Mouse (Mus musculus) layer of hippocampus, adult 6 months (tissue): ENCODE data around the gene Xrn1. TPM values are rescaled to one million over a fixed set of nuclear protein-coding genes. Genes with fewer than 3 reads are reported as not detected.

Source experiments
- long read RNA-seq, 2 experiments: library from polyadenylated mRNA; unstranded; transcript quantifications; one replicate each; pipeline ENCODE4 v2.0.0; 2019 to 2020
- polyA plus RNA-seq: library from polyadenylated mRNA; unstranded; fragments of <200 nt; fragmentation: Nextera tagmentation; gene quantifications from 2 replicates; pipeline ENCODE4 v1.2.3, GENCODE M21; 2021

Xrn1 gene
- 5.0 and 5.6 TPM in 2 replicates for polyA plus RNA-seq
- long read RNA-seq, experiment 1, partial matches to known transcripts, result 15 of 17 reads
- long read RNA-seq, experiment 1, other reads (novel, unspliced or antisense), result 2 of 17 reads
- long read RNA-seq, experiment 2, full-length matches to known transcripts, result 6 of 56 reads
- long read RNA-seq, experiment 2, partial matches to known transcripts, result 16 of 56 reads
- long read RNA-seq, experiment 2, other reads (novel, unspliced or antisense), result 34 of 56 reads

GRCm38 (mm10) chr9:95954585-95955461 lies at the start of gene Xrn1:
Gene Xrn1, plus strand, starts transcription at chr9:95954760.

Other genes starting within 250 kb of the Xrn1 start
- gene Trpc1, start 204.4 kb upstream of the Xrn1 start, polyA plus RNA-seq, result 3.5 and 3.8 TPM in 2 replicates
- 6.7 and 7.9 TPM in 2 replicates for gene Pls1, start 109.4 kb upstream of the Xrn1 start, polyA plus RNA-seq
- gene Atr, start 97.2 kb upstream of the Xrn1 start, polyA plus RNA-seq, result 0.87 and 1.4 TPM in 2 replicates
- gene Gk5, start 164.6 kb downstream of the Xrn1 start, polyA plus RNA-seq, result 0.70 and 0.89 TPM in 2 replicates
- gene Tfdp2, start 241.5 kb downstream of the Xrn1 start, polyA plus RNA-seq, result 32.0 and 32.8 TPM in 2 replicates